ENCODE assay signal across 1 mouse cellular context in genomic region chr19:5086533-5086932, GRCm38 (mm10).
TF ChIP-seq lines count a peak whose summit lies in the region.

No protein-coding gene starts in this region.

TF ChIP-seq in MEL, 35 proteins besides CTCF, POLR2A, EP300 and RAD21:
- TF ChIP-seq SMC3 (IDR thresholded peaks at IDR 0.05; ENCODE audit: low read depth, low read length) = peak; percentile 31
- TF ChIP-seq HCFC1 (IDR thresholded peaks at IDR 0.05; ENCODE audit: low read depth, low read length) = 0 out of 2 replicates have a peak, but pooled peaks have one; percentile 24
